Mouse (Mus musculus): ENCODE measurements around the gene Cpa1. TPM values are rescaled to one million over a fixed set of nuclear protein-coding genes. Genes with fewer than 3 reads are reported as not detected.

The Cpa1 gene
- not detected in 2 replicates for polyA plus RNA-seq (2012; ENCODE audit: insufficient read depth, insufficient read length, low replicate concordance, missing spikeins)

DNA sequence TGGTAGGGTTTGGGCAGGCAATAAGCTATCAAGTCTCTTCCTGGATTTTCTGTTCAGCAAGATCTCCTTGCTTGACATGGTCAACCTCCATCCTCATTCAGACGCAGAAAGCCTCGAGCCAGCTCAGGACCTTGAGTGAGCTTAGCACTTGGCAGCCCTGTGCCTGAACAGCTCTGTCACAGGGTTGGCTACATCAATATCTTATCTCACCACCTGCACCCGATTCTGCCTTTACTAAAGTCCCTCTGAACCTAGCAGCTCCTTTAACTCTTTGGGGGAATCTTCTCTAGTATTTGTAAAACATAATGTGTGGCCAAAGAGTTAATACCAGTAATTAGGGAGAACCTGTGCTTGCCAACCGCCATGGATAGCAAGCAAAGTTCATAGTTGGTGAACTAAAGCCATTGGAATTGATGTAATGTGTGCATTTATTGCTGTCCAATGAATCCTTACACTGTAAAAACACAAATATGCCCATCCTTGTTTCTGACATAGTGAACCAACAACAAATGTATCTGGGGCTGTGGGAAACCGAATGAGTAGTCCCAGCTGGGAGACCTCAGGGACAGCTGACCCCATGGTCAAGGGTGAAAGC lies at the start of gene Cpa1:
Gene Cpa1, plus strand, starts transcription at position 545 of the 595 bp plus-strand sequence.
- Histone ChIP-seq H3K4me3 (ENCODE audit: insufficient read depth, low read depth, low read length) (no peak within 1 kb of the TSS), H3K27ac (ENCODE audit: insufficient read depth, low read depth, low read length) (no peak within 1 kb of the TSS), H3K4me1 (ENCODE audit: control insufficient read depth, insufficient read depth, low read length) (no peaks in the 10 kb centered on the region)
- 89% methylated on average over 5 of the region's 5 CpGs for WGBS
- TF ChIP-seq CTCF (IDR thresholded peaks at IDR 0.05; ENCODE audit: insufficient read depth, low read depth, low read length): no peak
- TF ChIP-seq POLR2A (IDR thresholded peaks at IDR 0.05; ENCODE audit: insufficient read depth, low read depth, low read length): no peak

DNA sequence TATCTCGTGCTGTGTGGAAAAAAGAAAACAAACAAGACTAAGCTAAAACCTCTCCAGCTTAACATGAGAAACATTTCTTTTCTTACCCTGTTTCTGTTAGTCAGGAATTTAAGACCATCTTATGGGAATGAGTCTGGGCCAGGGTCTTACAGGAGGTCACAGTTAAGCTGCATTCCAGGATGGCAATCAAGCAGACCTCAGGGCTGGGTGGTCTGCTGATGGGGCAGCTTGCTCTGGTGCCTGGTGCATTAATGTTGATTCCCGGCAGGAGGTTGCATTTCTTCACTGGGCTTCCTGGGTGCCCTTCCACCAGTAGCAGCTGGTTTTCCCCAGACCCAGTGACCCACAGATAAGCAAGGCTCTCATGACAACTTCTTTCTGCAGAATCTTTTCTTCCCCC lies 49.2 kb upstream of the Cpa1 start:
- Histone ChIP-seq H3K27ac (ENCODE audit: insufficient read depth, low read depth, low read length) (no peak overlapping the region), H3K4me3 (ENCODE audit: insufficient read depth, low read depth, low read length) (no peak overlapping the region), H3K4me1 (ENCODE audit: control insufficient read depth, insufficient read depth, low read length) (no peaks in the 10 kb centered on the region)
- TF ChIP-seq POLR2A (IDR thresholded peaks at IDR 0.05; ENCODE audit: insufficient read depth, low read depth, low read length) (no peak), CTCF (IDR thresholded peaks at IDR 0.05; ENCODE audit: insufficient read depth, low read depth, low read length) (no peak)
- 85% methylated on average over 2 of the region's 2 CpGs for WGBS

DNA sequence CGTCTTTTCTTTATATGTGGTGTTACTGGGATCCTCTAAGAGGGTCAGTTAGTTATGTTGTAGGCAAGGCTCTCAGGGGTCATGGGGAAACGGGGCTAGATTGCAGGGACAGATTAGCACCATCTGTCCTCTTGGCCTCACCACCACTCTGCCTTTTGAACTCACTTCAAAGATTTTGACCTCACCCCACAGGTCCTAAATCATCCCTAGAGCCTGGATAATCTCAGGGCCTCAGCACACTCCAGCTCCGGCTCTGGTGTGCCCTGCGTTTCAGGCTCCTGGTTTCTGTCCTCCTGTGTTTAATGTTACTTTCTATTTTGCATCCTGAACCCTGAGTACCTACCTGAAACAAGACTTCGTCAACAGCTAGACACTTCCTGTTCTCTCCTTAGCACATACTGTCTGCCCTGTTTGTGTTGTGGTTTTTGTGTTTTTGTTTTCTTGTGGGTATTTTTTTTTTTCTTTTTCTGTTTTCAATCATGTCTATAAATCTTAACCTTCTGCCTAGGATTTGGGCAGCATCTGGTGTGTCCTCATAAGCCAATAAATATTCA lies 47.1 kb upstream of the Cpa1 start:
- Histone ChIP-seq H3K4me3 (ENCODE audit: insufficient read depth, low read depth, low read length) (no peak overlapping the region), H3K27ac (ENCODE audit: insufficient read depth, low read depth, low read length) (no peak overlapping the region), H3K4me1 (ENCODE audit: control insufficient read depth, insufficient read depth, low read length) (no peaks in the 10 kb centered on the region)
- TF ChIP-seq POLR2A (IDR thresholded peaks at IDR 0.05; ENCODE audit: insufficient read depth, low read depth, low read length) (no peak), CTCF (IDR thresholded peaks at IDR 0.05; ENCODE audit: insufficient read depth, low read depth, low read length) (no peak)
- WGBS: 96% methylated on average over 5 of the region's 5 CpGs

DNA sequence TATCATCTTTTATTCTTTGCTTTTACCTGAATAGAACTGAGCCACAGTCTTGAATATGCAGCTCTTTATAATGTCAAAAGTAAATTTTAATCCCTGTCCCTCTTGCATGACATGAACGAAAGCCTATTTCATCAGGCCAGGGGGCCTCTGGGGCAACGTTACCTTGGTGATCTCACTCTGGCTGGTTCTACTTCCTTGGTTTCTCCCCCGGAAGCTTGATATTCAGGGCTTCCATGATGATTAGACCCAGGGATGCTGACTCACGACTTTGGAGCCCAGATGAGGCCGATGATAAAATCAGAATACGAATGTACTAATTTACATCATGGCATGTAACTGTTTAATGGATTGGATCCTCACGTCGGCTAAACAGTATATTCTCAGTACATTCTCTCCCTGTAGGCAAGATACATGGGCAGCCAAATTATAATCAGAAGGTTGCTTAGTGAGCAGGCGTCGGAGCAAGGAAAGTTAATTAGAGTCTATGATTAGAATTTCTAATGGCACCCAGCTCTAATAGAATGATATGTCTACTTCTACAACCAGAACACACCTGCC lies 46.5 kb upstream of the Cpa1 start:
- H3K4me1 ChIP-seq (ENCODE audit: control insufficient read depth, insufficient read depth, low read length): no peaks in the 10 kb centered on the region
- H3K4me3 ChIP-seq (ENCODE audit: insufficient read depth, low read depth, low read length): no peak overlapping the region
- no peak overlapping the region for H3K27ac ChIP-seq (ENCODE audit: insufficient read depth, low read depth, low read length)
- whole genome bisulfite sequencing: 52% methylated on average over 10 of the region's 10 CpGs
- TF ChIP-seq CTCF (IDR thresholded peaks at IDR 0.05; ENCODE audit: insufficient read depth, low read depth, low read length) (no peak), POLR2A (IDR thresholded peaks at IDR 0.05; ENCODE audit: insufficient read depth, low read depth, low read length) (no peak)

DNA sequence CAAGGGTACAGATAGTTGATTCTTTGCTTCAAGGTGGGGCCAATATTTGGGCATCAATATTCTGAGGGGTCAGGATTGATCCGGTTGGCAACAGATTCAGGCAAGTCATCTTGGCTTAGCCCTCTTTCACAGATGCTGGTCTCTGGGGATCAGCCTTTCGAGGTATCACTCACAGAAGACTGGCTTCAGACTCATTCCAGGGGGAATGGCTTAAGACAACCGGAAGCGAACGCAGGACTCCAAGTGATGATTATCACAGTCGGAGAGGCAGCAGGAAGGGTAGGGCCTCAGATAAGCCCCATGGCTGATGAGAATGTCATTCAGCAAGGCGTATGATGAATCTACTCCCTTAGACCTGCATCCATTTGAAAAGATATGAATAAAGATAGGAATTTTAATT lies 44.7 kb upstream of the Cpa1 start:
- WGBS: 92% methylated on average over 7 of the region's 7 CpGs
- no peaks in the 10 kb centered on the region for H3K4me1 ChIP-seq (ENCODE audit: control insufficient read depth, insufficient read depth, low read length)
- no peak overlapping the region for H3K4me3 ChIP-seq (ENCODE audit: insufficient read depth, low read depth, low read length)
- no peak overlapping the region for H3K27ac ChIP-seq (ENCODE audit: insufficient read depth, low read depth, low read length)
- no peak for TF ChIP-seq CTCF (IDR thresholded peaks at IDR 0.05; ENCODE audit: insufficient read depth, low read depth, low read length)
- TF ChIP-seq POLR2A (IDR thresholded peaks at IDR 0.05; ENCODE audit: insufficient read depth, low read depth, low read length): no peak

DNA sequence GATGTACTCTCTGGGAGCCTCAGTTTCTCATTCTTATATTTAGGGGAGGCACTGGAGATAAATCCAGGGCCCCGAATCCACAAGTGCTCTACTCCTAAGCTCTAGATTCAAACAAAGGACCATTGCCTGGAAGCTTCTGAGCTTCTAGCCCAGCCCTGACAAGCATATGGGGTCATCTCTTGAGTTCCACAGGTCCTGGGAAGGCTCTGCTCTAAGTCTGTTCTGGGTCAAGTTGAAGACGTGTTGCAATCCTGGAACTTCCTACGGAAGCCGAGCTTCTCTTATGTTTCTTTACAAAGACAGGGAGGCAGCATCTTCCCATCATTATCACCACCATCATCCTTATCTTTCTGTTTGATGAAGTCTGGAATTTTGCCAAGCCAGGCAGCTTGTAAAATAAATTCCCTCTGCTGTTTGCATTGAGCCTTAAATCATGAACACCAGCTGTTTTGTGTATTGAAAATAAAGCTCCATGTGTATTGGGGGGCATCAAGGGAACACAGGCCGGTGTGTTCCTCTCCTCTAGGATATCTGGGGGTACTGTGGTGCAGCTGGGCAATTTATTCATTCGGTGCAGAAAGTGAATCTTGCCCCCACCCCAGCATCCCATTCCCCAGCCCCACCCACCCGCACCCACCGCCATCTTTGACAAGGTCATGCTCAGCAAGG lies 42.7 kb upstream of the Cpa1 start:
- no peak overlapping the region for H3K27ac ChIP-seq (ENCODE audit: insufficient read depth, low read depth, low read length)
- TF ChIP-seq POLR2A (IDR thresholded peaks at IDR 0.05; ENCODE audit: insufficient read depth, low read depth, low read length) (no peak), CTCF (IDR thresholded peaks at IDR 0.05; ENCODE audit: insufficient read depth, low read depth, low read length) (no peak)
- H3K4me3 ChIP-seq (ENCODE audit: insufficient read depth, low read depth, low read length): no peak overlapping the region
- WGBS: 83% methylated on average over 8 of the region's 8 CpGs
- no peaks in the 10 kb centered on the region for H3K4me1 ChIP-seq (ENCODE audit: control insufficient read depth, insufficient read depth, low read length)

DNA sequence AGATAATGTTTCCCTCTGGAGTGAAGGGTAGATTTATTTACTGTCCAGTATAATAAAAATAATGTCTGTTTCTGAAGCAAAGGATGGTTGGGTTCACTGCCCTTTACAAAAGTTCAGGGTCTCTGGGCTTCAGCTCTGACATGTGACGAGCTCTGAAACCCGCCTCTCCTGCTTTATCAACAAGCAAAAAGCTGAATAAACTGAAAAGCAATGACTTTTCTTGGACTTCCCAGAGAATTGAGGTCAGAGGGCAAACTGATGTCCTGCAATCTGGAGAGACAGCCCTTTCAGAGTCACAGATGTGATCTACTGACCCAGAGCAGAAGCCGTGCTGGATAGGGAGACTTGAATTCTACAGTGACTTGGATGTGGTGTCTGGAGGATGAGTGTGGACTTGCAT lies 39.0 kb upstream of the Cpa1 start:
- TF ChIP-seq POLR2A (IDR thresholded peaks at IDR 0.05; ENCODE audit: insufficient read depth, low read depth, low read length): no peak
- TF ChIP-seq CTCF (IDR thresholded peaks at IDR 0.05; ENCODE audit: insufficient read depth, low read depth, low read length): no peak
- H3K4me1 ChIP-seq (ENCODE audit: control insufficient read depth, insufficient read depth, low read length): no peaks in the 10 kb centered on the region
- H3K4me3 ChIP-seq (ENCODE audit: insufficient read depth, low read depth, low read length): no peak overlapping the region
- no peak overlapping the region for H3K27ac ChIP-seq (ENCODE audit: insufficient read depth, low read depth, low read length)
- WGBS: 96% methylated on average over 3 of the region's 3 CpGs

DNA sequence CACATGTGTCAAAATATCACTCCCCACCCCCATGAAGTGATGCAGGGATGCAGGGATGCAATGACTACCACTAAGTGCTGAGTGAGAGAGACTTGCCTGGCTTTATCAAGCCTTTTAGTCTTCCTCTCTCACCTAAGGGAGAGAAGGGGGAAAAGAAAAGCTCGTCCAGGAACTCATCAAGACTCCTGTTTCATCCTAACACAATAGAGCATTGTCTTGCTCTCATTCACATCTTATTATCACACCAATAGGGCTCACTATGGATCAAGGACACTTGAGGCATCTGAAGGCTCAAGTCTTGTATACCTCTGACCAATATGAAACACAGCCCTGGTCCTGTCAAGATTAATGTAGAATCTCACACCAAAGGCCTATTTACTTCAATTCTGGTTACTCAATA lies 38.0 kb upstream of the Cpa1 start:
- no peak for TF ChIP-seq CTCF (IDR thresholded peaks at IDR 0.05; ENCODE audit: insufficient read depth, low read depth, low read length)
- no peak for TF ChIP-seq POLR2A (IDR thresholded peaks at IDR 0.05; ENCODE audit: insufficient read depth, low read depth, low read length)
- Histone ChIP-seq H3K4me3 (ENCODE audit: insufficient read depth, low read depth, low read length) (no peak overlapping the region), H3K27ac (ENCODE audit: insufficient read depth, low read depth, low read length) (no peak overlapping the region), H3K4me1 (ENCODE audit: control insufficient read depth, insufficient read depth, low read length) (no peaks in the 10 kb centered on the region)
- 96% methylated on average over 1 of the region's 1 CpGs for WGBS

DNA sequence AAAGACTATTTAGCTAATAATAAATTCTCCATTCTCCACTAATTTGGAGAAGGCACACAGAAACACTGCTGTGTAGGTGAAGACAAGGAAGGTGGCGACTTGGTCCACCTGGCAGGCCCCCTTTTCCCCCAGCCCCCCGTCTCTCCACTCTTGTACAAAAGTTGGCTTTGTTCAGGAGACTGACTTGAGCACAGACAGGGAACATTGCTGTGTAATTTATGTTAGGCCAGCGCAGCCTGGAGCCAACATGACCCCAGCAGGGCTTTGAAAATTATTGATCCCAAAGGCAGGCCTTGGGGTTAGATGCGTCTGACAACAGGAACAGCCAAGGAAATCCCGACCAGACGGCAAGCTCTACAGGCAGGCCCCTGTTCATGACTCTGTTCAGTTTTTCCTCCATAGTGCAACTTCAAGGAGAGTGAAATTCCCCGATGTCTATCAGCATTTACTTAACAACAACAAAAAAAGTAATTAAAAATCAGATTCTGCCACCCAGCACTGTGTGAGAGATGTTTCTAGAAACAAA lies 34.6 kb upstream of the Cpa1 start:
- 79% methylated on average over 7 of the region's 7 CpGs for WGBS
- TF ChIP-seq POLR2A (IDR thresholded peaks at IDR 0.05; ENCODE audit: insufficient read depth, low read depth, low read length): no peak
- TF ChIP-seq CTCF (IDR thresholded peaks at IDR 0.05; ENCODE audit: insufficient read depth, low read depth, low read length): no peak
- H3K4me1 ChIP-seq (ENCODE audit: control insufficient read depth, insufficient read depth, low read length): no peaks in the 10 kb centered on the region
- no peak overlapping the region for H3K27ac ChIP-seq (ENCODE audit: insufficient read depth, low read depth, low read length)
- H3K4me3 ChIP-seq (ENCODE audit: insufficient read depth, low read depth, low read length): no peak overlapping the region

Measured in olfactory bulb, adult 2 months (tissue).